Mouse (Mus musculus) C2C12 (cell line): ENCODE measurements around the gene Stk39.

ENCODE experiments used
- CEBPB ChIP-seq: IDR thresholded peaks from one replicate; pipeline ENCODE4 v1.6.1; 2011; ENCODE audit warnings: low read depth, mild to moderate bottlenecking, control low read depth, moderate library complexity
- CTCF ChIP-seq: IDR thresholded peaks from one replicate; pipeline ENCODE4 v1.5.1; 2011; ENCODE audit not compliant: control insufficient read depth, insufficient read depth, insufficient read length
- USF1 ChIP-seq: IDR thresholded peaks from one replicate; pipeline ENCODE4 v1.6.1; 2011; ENCODE audit warnings: low read depth, mild to moderate bottlenecking, control low read depth, moderate library complexity

DNA sequence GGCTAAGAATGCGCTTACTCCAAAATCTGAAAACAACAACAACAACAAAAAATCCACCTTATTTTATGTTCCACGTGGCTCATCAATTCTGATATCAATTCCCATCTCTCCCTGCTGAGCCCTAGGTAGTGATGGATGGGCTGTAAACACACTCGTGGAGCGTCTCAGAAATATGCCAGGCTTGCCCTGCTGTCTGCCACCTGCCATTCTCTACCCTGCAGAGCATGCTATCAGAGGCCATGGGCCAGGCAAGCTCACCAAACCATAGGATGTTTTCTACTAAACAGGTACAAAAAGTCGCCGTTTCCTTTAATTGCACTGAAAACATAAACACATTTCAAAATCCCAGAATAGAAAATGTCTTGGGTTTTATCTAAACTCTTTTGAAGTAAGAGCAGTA is 103.0 kb downstream of the Stk39 start:
- no peak for TF ChIP-seq CTCF
- no peak for TF ChIP-seq USF1
- TF ChIP-seq CEBPB: no peak
